Mouse (Mus musculus) olfactory bulb, adult 2 months (tissue): Measurements from ENCODE around the gene Birc7.

Source experiments
- CTCF ChIP-seq: fragments of 200-500 bp; IDR thresholded peaks from 2 replicates; pipeline ENCODE4 v1.5.1; 2012; ENCODE audit warnings: low read depth, mild to moderate bottlenecking, low read length, moderate library complexity; ENCODE audit not compliant: insufficient read depth
- POLR2A ChIP-seq: fragments of 200-500 bp; IDR thresholded peaks from 2 replicates; pipeline ENCODE4 v1.6.1; 2012; ENCODE audit warnings: mild to moderate bottlenecking, low read depth, low read length, moderate library complexity; ENCODE audit not compliant: insufficient read depth

GRCm38 (mm10) chr2:180960187-180960586 lies 31.4 kb downstream of the Birc7 start:
- TF ChIP-seq CTCF (no peak), POLR2A (no peak)
